Mouse (Mus musculus) neural tube, embryonic 15.5 days (tissue): ENCODE measurements around the gene Ptms. TPM values are rescaled to one million over a fixed set of nuclear protein-coding genes. Genes with fewer than 3 reads are reported as not detected.

ENCODE experiments used
- ATAC-seq: fragments of 200-750 bp; cut with Nextera tagmentation; 2 replicates; pipeline ENCODE4 v1.8.0; 2017; ENCODE audit warnings: mild to moderate bottlenecking, moderate TSS enrichment, moderate library complexity; ENCODE audit not compliant: low FRiP score
- H3K27ac ChIP-seq: fragments of 300-500 bp; sonication (generic); replicated peaks from 2 replicates; pipeline ENCODE4 v1.5.1; 2015; ENCODE audit warnings: mild to moderate bottlenecking, inconsistent platforms
- H3K27me3 ChIP-seq: fragments of 300-500 bp; sonication (generic); replicated peaks from 2 replicates; pipeline ENCODE4 v1.6.1; 2015; ENCODE audit warnings: inconsistent platforms
- H3K36me3 ChIP-seq: fragments of 300-500 bp; sonication (generic); 2 replicates; pipeline ENCODE4 v1.6.1; 2015; ENCODE audit warnings: inconsistent platforms
- H3K4me1 ChIP-seq: fragments of 300-500 bp; sonication (generic); 2 replicates; pipeline ENCODE4 v1.6.1; 2015; ENCODE audit warnings: inconsistent platforms
- H3K4me2 ChIP-seq: fragments of 300-500 bp; sonication (generic); 2 replicates; pipeline ENCODE4 v1.6.1; 2015; ENCODE audit warnings: inconsistent platforms, mild to moderate bottlenecking, moderate library complexity
- H3K4me3 ChIP-seq: fragments of 300-500 bp; sonication (generic); replicated peaks from 2 replicates; pipeline ENCODE4 v1.5.1; 2015; ENCODE audit warnings: mild to moderate bottlenecking, inconsistent platforms
- H3K9ac ChIP-seq: fragments of 300-500 bp; sonication (generic); replicated peaks from 2 replicates; pipeline ENCODE4 v1.6.1; 2015; ENCODE audit warnings: mild to moderate bottlenecking, inconsistent platforms
- H3K9me3 ChIP-seq: fragments of 300-500 bp; sonication (generic); replicated peaks from 2 replicates; pipeline ENCODE4 v1.6.1; 2016; ENCODE audit warnings: inconsistent platforms
- WGBS: fragments of 180-500 bp; shearing (Covaris S2); methylation state at CpG from one replicate; pipeline ENCODE4 v1.1.7; 2015; ENCODE audit warnings: mixed read lengths; 5-methylcytosine and 5-hydroxymethylcytosine counted together
- polyA plus RNA-seq: library from polyadenylated mRNA; unstranded; fragments of >200 nt; fragmentation: Nextera tagmentation; extraction: Ambion mirVana; gene quantifications from 2 replicates; pipeline ENCODE4 v1.2.1, GENCODE M21; 2015

Gene Ptms
- polyA plus RNA-seq, 1 experiment from 2014 or later = 745 TPM

- Histone ChIP-seq H3K27me3 (no peaks in the 10 kb centered on the region), H3K9ac (peak overlapping the region; percentile 100), H3K27ac (peak overlapping the region; percentile 100), H3K4me2 (peak overlapping the region; percentile 99), H3K4me3 (peak overlapping the region; percentile 95), H3K36me3 (peaks cover 23% of the 10 kb centered on the region), H3K9me3 (no peaks in the 10 kb centered on the region), H3K4me1 (peaks cover 56% of the 10 kb centered on the region)
- WGBS = 12% methylated on average over 22 of the region's 22 CpGs
- no peak for ATAC-seq
These were observed 4.6 kb downstream of the Ptms start for GRCm38 (mm10) chr6:124915160-124915941.

GRCm38 (mm10) chr6:124914511-124914910, 5.4 kb downstream of the Ptms start:
- ATAC-seq = no peak
- no peaks in the 10 kb centered on the region for H3K9me3 ChIP-seq
- 87% methylated on average over 7 of the region's 7 CpGs for WGBS
- H3K27ac ChIP-seq = peak overlapping the region; percentile 100; the same call in 1 of the 2 replicates
- H3K9ac ChIP-seq = peak overlapping the region; percentile 100
- peaks cover 59% of the 10 kb centered on the region for H3K4me1 ChIP-seq
- H3K27me3 ChIP-seq = no peaks in the 10 kb centered on the region
- H3K4me2 ChIP-seq = peak overlapping the region; percentile 99
- peak overlapping the region; percentile 95 for H3K4me3 ChIP-seq
- H3K36me3 ChIP-seq = peaks cover 23% of the 10 kb centered on the region

GRCm38 (mm10) chr6:124913721-124914285, 6.1 kb downstream of the Ptms start:
- H3K4me1 ChIP-seq = peaks cover 52% of the 10 kb centered on the region
- H3K9me3 ChIP-seq = no peaks in the 10 kb centered on the region
- H3K27ac ChIP-seq = peak overlapping the region; percentile 46; the same call in 1 of the 2 replicates
- no peak for ATAC-seq
- H3K4me3 ChIP-seq = no peak overlapping the region
- H3K4me2 ChIP-seq = 0 out of 2 replicates have a peak overlapping the region, but pooled peaks have one; percentile 99
- H3K36me3 ChIP-seq = peaks cover 23% of the 10 kb centered on the region
- no peaks in the 10 kb centered on the region for H3K27me3 ChIP-seq
- H3K9ac ChIP-seq = peak overlapping the region; percentile 100; the same call in 1 of the 2 replicates
- WGBS = 73% methylated on average over 14 of the region's 14 CpGs

GRCm38 (mm10) chr6:124913214-124913613, 6.7 kb downstream of the Ptms start:
- no peak overlapping the region for H3K4me3 ChIP-seq
- no peaks in the 10 kb centered on the region for H3K9me3 ChIP-seq
- 66% methylated on average over 6 of the region's 6 CpGs for WGBS
- no peak overlapping the region for H3K4me2 ChIP-seq
- peaks cover 23% of the 10 kb centered on the region for H3K36me3 ChIP-seq
- H3K4me1 ChIP-seq = peaks cover 47% of the 10 kb centered on the region
- peak overlapping the region; percentile 46 for H3K27ac ChIP-seq
- no peaks in the 10 kb centered on the region for H3K27me3 ChIP-seq
- no peak for ATAC-seq
- H3K9ac ChIP-seq = no peak overlapping the region

GRCm38 (mm10) chr6:124911533-124912218, 8.2 kb downstream of the Ptms start, which contains the start of gene Lag3:
Lag3 (minus strand) TSS chr6:124911705.
- Histone ChIP-seq H3K27me3 (no peaks in the 10 kb centered on the region), H3K4me1 (peaks cover 44% of the 10 kb centered on the region), H3K4me3 (no peak within 1 kb of the TSS), H3K9me3 (no peaks in the 10 kb centered on the region), H3K9ac (no peak within 1 kb of the TSS), H3K4me2 (no peak within 1 kb of the TSS), H3K27ac (no peak within 1 kb of the TSS), H3K36me3 (peaks cover 23% of the 10 kb centered on the region)
- ATAC-seq = no peak
- WGBS = 23% methylated on average over 11 of the region's 13 CpGs

DNA sequence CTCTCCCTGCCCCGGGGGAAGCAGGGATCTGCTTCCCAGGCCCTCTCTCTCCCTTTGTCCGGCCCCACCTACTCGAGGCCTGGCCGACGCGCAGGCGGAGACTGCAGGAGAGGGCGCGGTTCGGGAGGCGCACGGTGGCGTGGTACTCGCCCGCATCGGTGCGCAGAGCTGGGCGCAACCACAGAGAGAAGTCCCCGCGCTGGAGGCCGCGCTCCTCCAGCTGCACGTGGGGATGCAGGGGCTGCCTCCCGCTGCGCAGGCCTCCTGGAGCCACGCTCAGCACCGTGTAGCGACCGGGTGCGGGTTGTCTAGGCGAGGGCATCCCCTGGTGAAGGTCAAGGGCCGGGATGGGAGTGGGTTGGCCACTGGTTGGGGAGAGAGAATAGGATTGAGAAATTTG, 9.9 kb downstream of the Ptms start:
- WGBS = 3% methylated on average over 32 of the region's 32 CpGs
- no peaks in the 10 kb centered on the region for H3K9me3 ChIP-seq
- no peak for ATAC-seq
- H3K4me1 ChIP-seq = peaks cover 37% of the 10 kb centered on the region
- peak overlapping the region; percentile 36 for H3K9ac ChIP-seq
- H3K27me3 ChIP-seq = no peaks in the 10 kb centered on the region
- H3K27ac ChIP-seq = 0 out of 2 replicates have a peak overlapping the region, but pooled peaks have one; percentile 28
- H3K36me3 ChIP-seq = peaks cover 23% of the 10 kb centered on the region
- H3K4me3 ChIP-seq = 0 out of 2 replicates have a peak overlapping the region, but pooled peaks have one; percentile 6
- H3K4me2 ChIP-seq = peak overlapping the region; percentile 50

GRCm38 (mm10) chr6:124907767-124908166, 12.1 kb downstream of the Ptms start:
- Histone ChIP-seq H3K4me3 (no peak overlapping the region), H3K4me1 (peaks cover 36% of the 10 kb centered on the region), H3K9ac (no peak overlapping the region), H3K27me3 (no peaks in the 10 kb centered on the region), H3K9me3 (no peaks in the 10 kb centered on the region), H3K36me3 (peaks cover 2% of the 10 kb centered on the region), H3K4me2 (no peak overlapping the region), H3K27ac (no peak overlapping the region)
- no peak for ATAC-seq
- WGBS = 83% methylated on average over 1 of the region's 1 CpGs

DNA sequence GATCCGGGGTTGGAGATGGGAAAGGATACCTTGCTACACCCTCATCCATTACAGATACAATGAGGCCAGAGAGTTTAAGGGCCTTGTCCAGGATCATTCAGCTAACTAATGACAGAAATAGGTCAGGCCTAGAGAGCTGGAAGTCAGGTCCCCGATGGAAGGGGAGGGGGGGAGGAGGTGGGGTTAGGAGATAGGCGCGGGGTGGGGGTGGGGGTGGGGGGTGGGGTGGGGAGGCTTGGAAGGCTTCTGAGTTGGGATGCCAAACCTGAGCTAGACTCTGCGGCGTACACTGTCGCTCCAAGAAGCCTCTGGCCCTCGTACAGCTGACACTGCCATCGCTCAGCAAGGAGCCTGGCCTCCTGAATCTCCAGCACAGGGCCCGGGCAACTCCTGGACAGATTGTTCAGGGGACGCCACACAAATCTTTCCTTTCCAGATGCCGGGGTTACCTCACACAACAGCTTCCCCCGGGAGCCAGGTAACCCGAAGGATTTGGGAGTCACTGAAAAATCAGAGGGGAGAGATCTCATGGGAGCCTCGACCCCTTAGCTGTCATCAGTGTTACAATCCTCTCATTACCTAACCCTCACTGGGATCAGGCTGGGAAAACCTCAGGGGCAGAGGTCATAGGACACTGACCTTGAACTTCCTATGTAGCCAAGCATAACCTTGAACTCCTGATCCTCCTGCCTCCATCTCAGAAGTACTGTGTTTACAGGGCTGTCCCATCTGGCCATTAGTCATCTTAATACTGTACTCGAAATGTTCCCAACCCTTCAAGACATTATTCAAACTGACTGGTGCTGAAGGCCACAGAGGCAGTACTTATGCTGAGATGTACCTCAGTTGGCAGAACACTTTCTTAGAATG, 14.7 kb downstream of the Ptms start:
- Histone ChIP-seq H3K27ac (peak overlapping the region; percentile 99), H3K4me1 (peaks cover 30% of the 10 kb centered on the region), H3K9ac (peak overlapping the region; percentile 67), H3K4me3 (peak overlapping the region; percentile 44), H3K4me2 (peak overlapping the region; percentile 80), H3K27me3 (no peaks in the 10 kb centered on the region), H3K36me3 (no peaks in the 10 kb centered on the region), H3K9me3 (no peaks in the 10 kb centered on the region)
- no peak for ATAC-seq
- WGBS = 36% methylated on average over 14 of the region's 16 CpGs

- Histone ChIP-seq H3K9me3 (no peaks in the 10 kb centered on the region), H3K9ac (peak overlapping the region; percentile 67), H3K27me3 (no peaks in the 10 kb centered on the region), H3K4me1 (peaks cover 22% of the 10 kb centered on the region), H3K27ac (peak overlapping the region; percentile 99), H3K4me2 (peak overlapping the region; percentile 80), H3K4me3 (peak overlapping the region; percentile 44), H3K36me3 (no peaks in the 10 kb centered on the region)
- 7% methylated on average over 24 of the region's 24 CpGs for WGBS
- peak; percentile 86 for ATAC-seq
These were observed 15.5 kb downstream of the Ptms start for GRCm38 (mm10) chr6:124904161-124904981.

DNA sequence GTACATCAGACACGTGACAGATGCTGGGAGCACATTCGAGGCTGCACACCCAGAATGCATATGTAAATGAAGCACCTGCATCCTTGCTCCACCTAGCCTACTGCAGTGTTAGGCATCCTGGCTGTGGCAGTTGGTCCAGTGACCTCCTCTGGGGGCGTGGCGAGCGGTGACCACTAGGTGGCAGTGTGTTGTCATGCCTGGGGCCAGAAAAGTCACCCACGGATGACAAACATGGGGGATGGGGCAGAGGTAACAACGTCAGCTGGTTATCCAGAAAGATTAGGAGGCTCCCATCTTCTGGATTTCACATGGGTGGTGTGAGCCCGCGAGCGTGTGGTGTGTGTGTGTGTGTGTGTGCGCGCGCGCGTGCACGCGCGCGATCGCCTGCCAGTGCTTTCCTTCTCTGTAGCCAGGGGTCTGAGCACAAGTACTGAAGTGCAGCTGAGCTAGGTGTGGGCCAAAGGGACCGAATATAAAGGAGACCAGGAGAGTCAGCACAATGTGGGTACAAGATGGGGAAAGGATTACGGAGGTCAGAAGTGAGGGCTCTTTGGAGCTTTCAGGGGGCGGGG, 16.2 kb downstream of the Ptms start:
- peaks cover 22% of the 10 kb centered on the region for H3K4me1 ChIP-seq
- peak overlapping the region; percentile 80 for H3K4me2 ChIP-seq
- peak overlapping the region; percentile 99 for H3K27ac ChIP-seq
- under 1% methylated on average over 23 of the region's 23 CpGs for WGBS
- ATAC-seq = peak; percentile 88
- H3K4me3 ChIP-seq = peak overlapping the region; percentile 44
- peak overlapping the region; percentile 67 for H3K9ac ChIP-seq
- H3K36me3 ChIP-seq = no peaks in the 10 kb centered on the region
- H3K27me3 ChIP-seq = no peaks in the 10 kb centered on the region
- H3K9me3 ChIP-seq = no peaks in the 10 kb centered on the region
